Mouse (Mus musculus) intestine, postnatal 0 days (tissue): ENCODE measurements at regions not wholly inside any gene's neighbourhood (a gene's known extent, or its start where the extent isn't known, plus 50 kb on each side); places are given as distances from the start of the nearest gene placed in this dataset.

Experiments
- ATAC-seq: fragments of 200-750 bp; cut with Nextera tagmentation; 2 replicates; pipeline ENCODE4 v1.8.0; 2017; ENCODE audit warnings: mild to moderate bottlenecking, moderate TSS enrichment, moderate library complexity
- H3K27ac ChIP-seq: fragments of 300-500 bp; sonication (generic); 2 replicates; pipeline ENCODE4 v1.5.1; 2014; ENCODE audit warnings: mild to moderate bottlenecking, low read depth, low read length, moderate library complexity
- H3K27me3 ChIP-seq: fragments of 300-500 bp; sonication (generic); replicated peaks from 2 replicates; pipeline ENCODE4 v1.6.1; 2014; ENCODE audit warnings: low read length, mixed read lengths; ENCODE audit not compliant: control insufficient read depth, insufficient read depth
- H3K36me3 ChIP-seq: fragments of 300-500 bp; sonication (generic); 2 replicates; pipeline ENCODE4 v1.6.1; 2014; ENCODE audit warnings: mild to moderate bottlenecking, moderate library complexity; ENCODE audit not compliant: control insufficient read depth, insufficient read depth
- H3K4me1 ChIP-seq: fragments of 300-500 bp; sonication (generic); replicated peaks from 2 replicates; pipeline ENCODE4 v1.6.1; 2014; ENCODE audit warnings: antibody characterized with exemption, low read length, mixed read lengths; ENCODE audit not compliant: control insufficient read depth, insufficient read depth
- H3K4me2 ChIP-seq: fragments of 300-500 bp; sonication (generic); replicated peaks from 2 replicates; pipeline ENCODE4 v1.6.1; 2014; ENCODE audit warnings: low read depth, mild to moderate bottlenecking, moderate library complexity
- H3K4me3 ChIP-seq: fragments of 300-500 bp; sonication (generic); 2 replicates; pipeline ENCODE4 v1.5.1; 2014; ENCODE audit warnings: low read depth, low read length
- H3K9ac ChIP-seq: fragments of 300-500 bp; sonication (generic); 2 replicates; pipeline ENCODE4 v1.6.1; 2014; ENCODE audit warnings: mild to moderate bottlenecking, low read depth, low read length
- H3K9me3 ChIP-seq: fragments of 300-500 bp; sonication (generic); 2 replicates; pipeline ENCODE4 v1.6.1; 2016; ENCODE audit warnings: mixed run types; ENCODE audit not compliant: control insufficient read depth
- CTCF ChIP-seq: sonication (generic); IDR thresholded peaks from 2 replicates; pipeline ENCODE4 v1.5.1; 2016; ENCODE audit warnings: low read depth, mild to moderate bottlenecking, control low read depth, antibody characterized with exemption, moderate library complexity
- WGBS: fragments of 180-500 bp; shearing (Covaris S2); extraction: QIAGEN DNeasy Blood & Tissue Kit; methylation state at CpG from one replicate; pipeline ENCODE4 v1.1.7; 2014; 5-methylcytosine and 5-hydroxymethylcytosine counted together

- no peak overlapping the region for H3K9ac ChIP-seq
- no peaks in the 10 kb centered on the region for H3K4me1 ChIP-seq
- WGBS = 94% methylated on average over 1 of the region's 1 CpGs
- no peak overlapping the region for H3K4me3 ChIP-seq
- H3K4me2 ChIP-seq = no peak overlapping the region
- H3K27me3 ChIP-seq = no peaks in the 10 kb centered on the region
- no peak for TF ChIP-seq CTCF
- no peak for ATAC-seq
- no peak overlapping the region for H3K27ac ChIP-seq
- H3K9me3 ChIP-seq = no peaks in the 10 kb centered on the region
- no peaks in the 10 kb centered on the region for H3K36me3 ChIP-seq
These were observed 395.1 kb downstream of the Epha3 start for GRCm38 (mm10) chr16:63468851-63469250.
